Mouse (Mus musculus): ENCODE results near the gene Limch1. TPM values are rescaled to one million over a fixed set of nuclear protein-coding genes. Genes with fewer than 3 reads are reported as not detected.

Gene Limch1
- polyA plus RNA-seq (2016; fragmentation: Nextera tagmentation; extraction: Ambion mirVana) = 35.3 and 38.2 TPM in 2 replicates

DNA sequence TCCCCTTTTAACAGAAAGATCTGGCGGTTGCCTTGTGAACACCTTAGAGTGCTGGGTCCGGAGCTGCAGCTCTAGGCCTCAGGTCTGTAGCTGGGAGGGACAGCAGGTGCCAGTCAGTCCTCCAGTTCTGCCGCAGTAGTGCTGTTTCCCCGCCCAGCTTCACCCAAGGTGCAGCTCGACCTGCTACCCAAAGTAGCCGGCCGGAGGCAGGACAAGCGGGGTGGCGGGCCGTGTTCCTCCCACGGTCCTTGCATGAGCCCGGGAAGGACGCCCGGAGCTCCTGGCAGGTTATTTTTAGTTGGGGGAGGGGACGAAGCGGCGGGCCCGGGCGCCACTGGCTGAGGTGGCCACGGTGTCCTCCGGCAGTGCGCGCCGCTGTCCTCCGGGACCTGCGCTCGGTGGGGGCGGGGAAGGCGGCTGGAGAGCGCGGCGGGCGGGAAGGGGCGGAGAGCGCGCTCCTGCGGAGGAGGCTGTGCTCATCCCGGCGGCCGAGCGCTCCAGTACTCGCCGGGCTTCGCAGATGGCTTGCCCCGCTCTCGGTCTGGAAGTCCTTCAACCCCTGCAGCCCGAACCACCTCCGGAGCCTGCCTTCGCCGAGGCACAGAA lies at the start of gene Limch1:
Limch1 (plus strand) TSS at position 438 of the 606 bp plus-strand sequence.
- Histone ChIP-seq H3K4me1 (peaks cover 28% of the 10 kb centered on the region), H3K9me3 (no peaks in the 10 kb centered on the region), H3K4me2 (peak within 1 kb of the TSS; percentile 85), H3K4me3 (replicated peaks) (peak within 1 kb of the TSS; percentile 67), H3K36me3 (replicated peaks) (no peaks in the 10 kb centered on the region), H3K27ac (peak within 1 kb of the TSS; percentile 33), H3K27me3 (peaks cover 19% of the 10 kb centered on the region), H3K9ac (peak within 1 kb of the TSS; percentile 83)
- WGBS = 2% methylated on average over 50 of the region's 50 CpGs
- peak; percentile 89 for ATAC-seq (ENCODE audit: low FRiP score)

DNA sequence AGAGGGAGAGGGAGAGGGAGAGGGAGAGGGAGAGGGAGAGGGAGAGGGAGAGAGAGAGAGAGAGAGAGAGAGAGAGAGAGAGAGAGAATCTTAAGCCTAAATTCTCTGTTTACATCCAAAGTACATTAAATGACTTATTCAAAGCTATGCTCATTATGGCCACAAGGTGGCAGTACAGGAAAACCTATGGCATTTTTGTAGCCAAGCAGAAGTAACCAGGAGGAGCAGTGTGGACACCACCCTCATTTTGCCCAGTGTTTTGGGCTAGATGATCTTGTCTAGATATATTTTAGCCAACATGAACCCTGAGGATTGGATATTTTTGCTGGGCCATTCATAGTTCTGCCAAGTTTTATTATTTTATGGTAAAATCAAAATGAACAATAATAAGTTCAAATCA lies 48.5 kb upstream of the Limch1 start:
- Histone ChIP-seq H3K4me1 (no peaks in the 10 kb centered on the region), H3K27me3 (no peaks in the 10 kb centered on the region; the same call in 1 of the 2 replicates), H3K9me3 (no peaks in the 10 kb centered on the region), H3K27ac (no peak overlapping the region), H3K4me3 (replicated peaks) (no peak overlapping the region), H3K9ac (no peak overlapping the region), H3K4me2 (no peak overlapping the region), H3K36me3 (replicated peaks) (no peaks in the 10 kb centered on the region)
- ATAC-seq (ENCODE audit: low FRiP score) = 0 out of 2 replicates have a peak, but pooled peaks have one; percentile 57

GRCm38 (mm10) chr5:66699911-66700310 lies 45.7 kb upstream of the Limch1 start:
- Histone ChIP-seq H3K36me3 (replicated peaks) (no peaks in the 10 kb centered on the region), H3K9ac (no peak overlapping the region), H3K9me3 (no peaks in the 10 kb centered on the region), H3K4me3 (replicated peaks) (no peak overlapping the region), H3K27me3 (no peaks in the 10 kb centered on the region; the same call in 1 of the 2 replicates), H3K27ac (no peak overlapping the region), H3K4me1 (0 out of 2 replicates have a peak, but pooled peaks cover 3% of the 10 kb centered on the region), H3K4me2 (no peak overlapping the region)
- WGBS = 67% methylated on average over 6 of the region's 6 CpGs
- ATAC-seq (ENCODE audit: low FRiP score) = no peak

- no peak for ATAC-seq (ENCODE audit: low FRiP score)
- WGBS = 91% methylated on average over 4 of the region's 4 CpGs
Observed at GRCm38 (mm10) chr5:66701951-66702350, 43.7 kb upstream of the Limch1 start.

DNA sequence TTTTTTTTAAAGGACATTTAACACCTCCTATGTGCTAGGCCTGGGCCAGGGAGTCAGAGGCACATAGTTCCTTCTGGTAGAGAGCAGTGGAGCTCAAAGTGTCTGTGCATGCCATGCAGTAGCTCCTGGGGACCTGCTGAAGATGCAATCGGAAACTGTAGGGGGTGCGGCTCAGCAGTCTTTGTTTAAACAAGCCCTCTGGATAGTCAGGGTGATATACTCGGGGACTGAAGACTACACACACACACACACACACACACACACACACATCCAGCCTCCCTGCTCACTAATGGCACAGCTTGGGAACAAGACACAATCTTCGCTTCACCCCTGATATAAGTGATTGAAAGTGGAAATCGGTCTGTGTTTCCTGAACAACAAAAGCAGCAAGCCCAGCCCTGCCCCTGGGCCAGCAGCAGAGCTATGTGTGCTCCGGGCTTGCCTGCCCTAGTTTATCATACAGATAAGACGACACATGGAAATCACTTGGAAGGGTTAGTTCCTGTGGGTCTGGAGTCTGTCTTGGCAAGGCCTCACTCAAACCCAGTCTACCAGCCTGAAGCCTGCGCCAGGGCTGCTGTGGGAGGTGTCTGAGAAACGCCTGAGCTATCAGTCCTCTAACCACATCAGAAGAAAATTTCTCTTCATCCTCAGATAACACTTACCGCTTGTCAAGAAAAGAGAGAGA lies 42.2 kb upstream of the Limch1 start:
- Histone ChIP-seq H3K4me3 (replicated peaks) (no peak overlapping the region), H3K4me2 (no peak overlapping the region), H3K27ac (no peak overlapping the region), H3K9ac (no peak overlapping the region), H3K36me3 (replicated peaks) (no peaks in the 10 kb centered on the region), H3K27me3 (no peaks in the 10 kb centered on the region; the same call in 1 of the 2 replicates), H3K9me3 (no peaks in the 10 kb centered on the region), H3K4me1 (0 out of 2 replicates have a peak, but pooled peaks cover 3% of the 10 kb centered on the region)
- 63% methylated on average over 10 of the region's 10 CpGs for WGBS
- ATAC-seq (ENCODE audit: low FRiP score) = no peak

More at GRCm38 (mm10) chr5:66701951-66702350, 43.7 kb upstream of the Limch1 start:
- Histone ChIP-seq H3K4me3 (replicated peaks) (no peak overlapping the region), H3K27me3 (no peaks in the 10 kb centered on the region; the same call in 1 of the 2 replicates), H3K36me3 (replicated peaks) (no peaks in the 10 kb centered on the region), H3K27ac (no peak overlapping the region), H3K4me2 (no peak overlapping the region), H3K9me3 (no peaks in the 10 kb centered on the region), H3K4me1 (0 out of 2 replicates have a peak, but pooled peaks cover 3% of the 10 kb centered on the region), H3K9ac (no peak overlapping the region)

- no peaks in the 10 kb centered on the region for H3K27me3 ChIP-seq
- no peak overlapping the region for H3K9ac ChIP-seq
- ATAC-seq (ENCODE audit: low FRiP score) = no peak
- no peak overlapping the region for H3K4me3 ChIP-seq (replicated peaks)
- no peaks in the 10 kb centered on the region for H3K36me3 ChIP-seq (replicated peaks)
- no peak overlapping the region for H3K4me2 ChIP-seq
- no peak overlapping the region for H3K27ac ChIP-seq
- 82% methylated on average over 5 of the region's 5 CpGs for WGBS
- no peaks in the 10 kb centered on the region for H3K9me3 ChIP-seq
- H3K4me1 ChIP-seq = peaks cover 3% of the 10 kb centered on the region; the same call in 1 of the 2 replicates
Observed at GRCm38 (mm10) chr5:66707859-66708258, 37.8 kb upstream of the Limch1 start.

DNA sequence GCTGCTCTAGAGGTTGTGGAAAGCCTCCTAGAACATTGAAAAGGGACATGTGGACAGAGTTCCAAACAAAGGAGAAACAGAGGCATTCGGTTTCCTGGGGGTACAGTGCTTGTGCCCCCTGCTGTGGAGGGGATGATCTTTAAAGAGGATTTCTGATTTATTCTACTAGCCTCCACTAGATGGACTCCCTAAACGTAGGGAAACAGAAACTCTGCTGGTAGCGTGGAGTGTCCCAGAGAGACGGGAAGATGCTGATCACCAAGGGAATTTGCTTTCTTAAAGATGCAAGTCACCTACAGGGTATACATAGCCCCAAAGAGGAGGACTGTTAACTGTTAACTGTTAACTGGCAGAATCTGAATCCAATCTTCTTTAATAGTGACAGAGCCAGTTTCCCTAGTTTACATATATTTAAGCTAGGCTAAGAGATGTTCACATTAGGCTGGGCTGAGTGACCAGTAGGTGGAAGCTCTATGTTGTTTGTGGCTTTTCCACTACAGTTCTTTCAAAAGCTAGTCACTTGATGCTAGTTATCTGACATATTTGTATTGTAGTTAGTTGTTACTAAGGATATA lies 35.1 kb upstream of the Limch1 start:
- ATAC-seq (ENCODE audit: low FRiP score) = 0 out of 2 replicates have a peak, but pooled peaks have one; percentile 20
- 12% methylated on average over 4 of the region's 4 CpGs for WGBS
- H3K27me3 ChIP-seq = no peaks in the 10 kb centered on the region
- H3K9me3 ChIP-seq = no peaks in the 10 kb centered on the region
- no peak overlapping the region for H3K27ac ChIP-seq
- H3K36me3 ChIP-seq (replicated peaks) = no peaks in the 10 kb centered on the region
- no peaks in the 10 kb centered on the region; the same call in 1 of the 2 replicates for H3K4me1 ChIP-seq
- no peak overlapping the region for H3K4me2 ChIP-seq
- no peak overlapping the region for H3K4me3 ChIP-seq (replicated peaks)
- H3K9ac ChIP-seq = no peak overlapping the region

- 74% methylated on average over 6 of the region's 6 CpGs for WGBS
- no peak overlapping the region for H3K27ac ChIP-seq
- H3K4me2 ChIP-seq = no peak overlapping the region
- no peaks in the 10 kb centered on the region for H3K27me3 ChIP-seq
- H3K4me1 ChIP-seq = peaks cover 1% of the 10 kb centered on the region
- H3K9ac ChIP-seq = no peak overlapping the region
- no peak for ATAC-seq (ENCODE audit: low FRiP score)
- H3K36me3 ChIP-seq (replicated peaks) = no peaks in the 10 kb centered on the region
- H3K4me3 ChIP-seq (replicated peaks) = no peak overlapping the region
- H3K9me3 ChIP-seq = no peaks in the 10 kb centered on the region
Observed at GRCm38 (mm10) chr5:66712801-66713200, 32.8 kb upstream of the Limch1 start.

DNA sequence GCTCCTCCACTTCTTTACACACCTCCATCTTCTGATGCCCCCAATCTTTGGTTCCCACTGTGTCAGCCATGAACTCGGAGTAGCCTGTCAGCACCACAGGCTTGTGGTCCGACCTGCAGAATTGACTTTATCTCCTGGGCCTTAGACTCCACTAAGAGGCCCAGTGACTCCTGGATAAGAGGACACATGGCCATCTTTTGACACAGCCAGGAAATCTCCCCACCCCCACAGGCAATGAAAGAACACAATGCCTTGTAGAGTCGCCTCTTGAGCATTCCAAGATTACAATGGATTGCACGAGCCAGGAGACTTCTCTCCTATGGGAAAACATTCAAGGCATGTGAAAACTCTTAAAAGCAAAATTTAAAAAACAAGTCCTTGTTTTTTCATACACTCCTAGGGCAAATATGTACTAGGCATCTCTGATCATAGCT lies 30.1 kb upstream of the Limch1 start:
- Histone ChIP-seq H3K9me3 (no peaks in the 10 kb centered on the region), H3K36me3 (replicated peaks) (no peaks in the 10 kb centered on the region), H3K27ac (no peak overlapping the region), H3K27me3 (no peaks in the 10 kb centered on the region), H3K4me2 (no peak overlapping the region), H3K9ac (no peak overlapping the region), H3K4me1 (peaks cover 15% of the 10 kb centered on the region), H3K4me3 (replicated peaks) (no peak overlapping the region)
- WGBS = 45% methylated on average over 4 of the region's 4 CpGs
- no peak for ATAC-seq (ENCODE audit: low FRiP score)

DNA sequence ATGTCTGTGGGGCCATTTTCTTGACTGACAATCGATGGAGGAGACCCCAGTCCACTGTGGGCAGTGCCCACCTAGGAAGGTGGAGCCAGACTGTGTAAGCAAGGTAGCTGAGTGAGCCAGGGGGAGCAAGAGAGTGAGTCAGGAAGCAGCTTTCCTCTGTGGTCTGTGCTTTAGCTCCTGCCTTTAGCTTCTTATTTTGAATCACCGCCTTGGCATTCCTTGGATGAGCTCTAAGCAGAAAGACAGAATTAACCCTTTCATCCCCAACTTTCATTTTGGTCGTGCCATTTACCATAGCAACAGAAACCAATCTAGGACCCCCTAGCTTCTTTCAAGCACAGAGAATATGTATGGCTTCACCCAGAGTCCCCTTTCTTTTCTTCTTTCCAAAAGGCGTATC lies 27.7 kb upstream of the Limch1 start:
- no peak for ATAC-seq (ENCODE audit: low FRiP score)
- no peaks in the 10 kb centered on the region for H3K27me3 ChIP-seq
- no peak overlapping the region for H3K4me3 ChIP-seq (replicated peaks)
- H3K36me3 ChIP-seq (replicated peaks) = no peaks in the 10 kb centered on the region
- H3K4me1 ChIP-seq = peaks cover 24% of the 10 kb centered on the region
- no peak overlapping the region for H3K9ac ChIP-seq
- H3K9me3 ChIP-seq = no peaks in the 10 kb centered on the region
- WGBS = 62% methylated on average over 4 of the region's 4 CpGs
- no peak overlapping the region for H3K27ac ChIP-seq
- H3K4me2 ChIP-seq = no peak overlapping the region

DNA sequence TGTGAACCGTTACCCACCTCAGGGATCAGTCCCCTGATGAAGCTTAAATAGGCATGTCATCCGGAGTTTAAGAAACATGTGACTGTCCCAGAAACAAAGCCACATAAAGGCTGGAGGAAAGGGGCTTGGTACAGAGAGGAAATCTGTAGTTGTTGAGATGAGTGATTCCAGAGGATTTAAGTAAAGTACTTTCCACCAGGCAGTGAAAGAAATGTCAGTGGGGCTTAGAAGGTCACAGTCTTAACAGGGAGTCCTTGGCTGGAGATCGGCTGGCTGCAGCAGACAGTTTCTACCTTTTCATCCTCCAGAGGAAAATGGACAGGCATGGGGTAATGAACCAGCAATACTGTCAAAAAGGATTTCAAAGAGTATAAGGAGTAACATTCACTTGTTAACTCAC lies 27.2 kb upstream of the Limch1 start:
- H3K27me3 ChIP-seq = no peaks in the 10 kb centered on the region
- WGBS = 47% methylated on average over 3 of the region's 3 CpGs
- no peak overlapping the region for H3K9ac ChIP-seq
- no peak overlapping the region for H3K4me3 ChIP-seq (replicated peaks)
- no peak overlapping the region for H3K4me2 ChIP-seq
- H3K36me3 ChIP-seq (replicated peaks) = no peaks in the 10 kb centered on the region
- peaks cover 28% of the 10 kb centered on the region for H3K4me1 ChIP-seq
- no peaks in the 10 kb centered on the region for H3K9me3 ChIP-seq
- no peak overlapping the region for H3K27ac ChIP-seq
- ATAC-seq (ENCODE audit: low FRiP score) = no peak

DNA sequence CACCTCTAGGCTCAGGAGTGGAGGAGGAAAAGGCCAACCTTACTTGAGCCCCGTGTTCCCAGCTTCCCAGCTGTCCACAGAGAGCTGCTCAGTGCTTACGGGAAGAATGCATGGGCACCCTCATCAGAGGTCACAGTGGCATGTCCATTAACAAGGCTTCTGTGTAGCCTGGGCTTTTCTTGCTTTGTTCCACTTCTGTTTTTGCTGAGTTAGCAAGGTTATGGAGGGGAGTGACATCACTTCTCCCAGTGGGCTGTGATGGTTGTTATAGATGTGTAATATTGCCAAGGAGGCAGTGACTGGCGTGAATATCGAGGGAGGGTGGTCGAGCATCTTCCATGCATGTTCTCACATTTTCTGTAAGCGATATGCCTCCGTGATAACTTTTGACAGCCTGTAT lies 26.7 kb upstream of the Limch1 start:
- Histone ChIP-seq H3K9me3 (no peaks in the 10 kb centered on the region), H3K27ac (no peak overlapping the region), H3K9ac (no peak overlapping the region), H3K4me3 (replicated peaks) (no peak overlapping the region), H3K36me3 (replicated peaks) (no peaks in the 10 kb centered on the region), H3K27me3 (no peaks in the 10 kb centered on the region), H3K4me1 (peaks cover 32% of the 10 kb centered on the region), H3K4me2 (no peak overlapping the region)
- no peak for ATAC-seq (ENCODE audit: low FRiP score)
- 70% methylated on average over 7 of the region's 7 CpGs for WGBS
